Mouse (Mus musculus) small intestine, adult 2 months (tissue): ENCODE results near the gene Ttc28. TPM values are rescaled to one million over a fixed set of nuclear protein-coding genes. Genes with fewer than 3 reads are reported as not detected.

Experiments used
- H3K27ac ChIP-seq: fragments of 200-500 bp; 2 replicates; pipeline ENCODE4 v1.5.1; 2012; ENCODE audit warnings: low read depth, low read length, control low read depth, inconsistent platforms; ENCODE audit not compliant: insufficient read depth
- H3K27me3 ChIP-seq: fragments of 200-500 bp; 2 replicates; pipeline ENCODE4 v1.6.1; 2012; ENCODE audit warnings: mild to moderate bottlenecking, moderate library complexity, low read length, inconsistent platforms; ENCODE audit not compliant: control insufficient read depth, insufficient read depth
- H3K36me3 ChIP-seq: fragments of 200-500 bp; 2 replicates; pipeline ENCODE4 v1.6.1; 2012; ENCODE audit warnings: mild to moderate bottlenecking, low read length, control low read depth, inconsistent platforms; ENCODE audit not compliant: control insufficient read depth, insufficient read depth
- H3K4me1 ChIP-seq: fragments of 200-500 bp; 2 replicates; pipeline ENCODE4 v1.6.1; 2012; ENCODE audit warnings: low read length, inconsistent platforms, mixed read lengths; ENCODE audit not compliant: control insufficient read depth, insufficient read depth, insufficient read length
- H3K4me3 ChIP-seq: fragments of 200-500 bp; 2 replicates; pipeline ENCODE4 v1.5.1; 2012; ENCODE audit warnings: low read depth, mild to moderate bottlenecking, control low read depth, inconsistent platforms, low read length, moderate library complexity
- CTCF ChIP-seq: fragments of 200-500 bp; IDR thresholded peaks from 2 replicates; pipeline ENCODE4 v1.5.1; 2012; ENCODE audit warnings: low read depth, mild to moderate bottlenecking, control low read depth, inconsistent platforms, low read length, moderate library complexity, mixed read lengths; ENCODE audit not compliant: insufficient replicate concordance, insufficient read length; ENCODE audit errors: extremely low read depth
- POLR2A ChIP-seq: fragments of 200-500 bp; IDR thresholded peaks from 2 replicates; pipeline ENCODE4 v1.6.1; 2012; ENCODE audit warnings: low read depth, mild to moderate bottlenecking, control low read depth, inconsistent platforms, low read length, moderate library complexity
- WGBS: fragments of 180-500 bp; shearing (Covaris S2); methylation state at CpG from one replicate; pipeline ENCODE4 v1.1.7; 2018; 5-methylcytosine and 5-hydroxymethylcytosine counted together
- polyA plus RNA-seq: library from polyadenylated mRNA; depleted of rRNA; stranded (reverse); fragments of >200 nt; gene quantifications from 2 replicates; pipeline ENCODE4 v1.2.3, GENCODE M21; 2012

Ttc28 gene
- polyA plus RNA-seq, 1 experiment, result 3.2 TPM

DNA sequence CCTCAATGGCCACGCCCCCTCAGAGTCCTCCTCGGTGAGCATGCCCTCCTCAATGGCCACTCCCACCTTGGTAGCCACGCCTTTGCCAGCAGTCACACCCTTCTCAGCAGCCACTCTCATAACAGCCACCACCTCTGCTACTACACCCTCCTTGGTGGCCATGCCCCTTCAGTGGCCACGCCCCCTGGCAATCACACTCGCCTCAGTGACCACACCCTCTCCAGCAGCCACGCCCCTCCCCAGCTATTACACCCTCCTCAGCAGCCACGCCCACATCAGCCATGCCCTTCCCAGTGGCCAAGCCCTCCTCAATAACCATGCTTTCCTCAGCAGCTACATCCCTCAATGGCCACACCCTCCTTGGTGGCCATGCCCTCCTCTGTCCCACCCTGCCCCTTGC, 359.6 kb downstream of the Ttc28 start:
- no peak for TF ChIP-seq POLR2A
- TF ChIP-seq CTCF, result no peak
- H3K27me3 ChIP-seq, result no peaks in the 10 kb centered on the region
- H3K4me3 ChIP-seq, result no peak overlapping the region
- H3K27ac ChIP-seq, result no peak overlapping the region
- WGBS, result 37% methylated on average over 7 of the region's 7 CpGs
- H3K4me1 ChIP-seq, result no peaks in the 10 kb centered on the region; the same call in 1 of the 2 replicates
- H3K36me3 ChIP-seq, result no peaks in the 10 kb centered on the region

DNA sequence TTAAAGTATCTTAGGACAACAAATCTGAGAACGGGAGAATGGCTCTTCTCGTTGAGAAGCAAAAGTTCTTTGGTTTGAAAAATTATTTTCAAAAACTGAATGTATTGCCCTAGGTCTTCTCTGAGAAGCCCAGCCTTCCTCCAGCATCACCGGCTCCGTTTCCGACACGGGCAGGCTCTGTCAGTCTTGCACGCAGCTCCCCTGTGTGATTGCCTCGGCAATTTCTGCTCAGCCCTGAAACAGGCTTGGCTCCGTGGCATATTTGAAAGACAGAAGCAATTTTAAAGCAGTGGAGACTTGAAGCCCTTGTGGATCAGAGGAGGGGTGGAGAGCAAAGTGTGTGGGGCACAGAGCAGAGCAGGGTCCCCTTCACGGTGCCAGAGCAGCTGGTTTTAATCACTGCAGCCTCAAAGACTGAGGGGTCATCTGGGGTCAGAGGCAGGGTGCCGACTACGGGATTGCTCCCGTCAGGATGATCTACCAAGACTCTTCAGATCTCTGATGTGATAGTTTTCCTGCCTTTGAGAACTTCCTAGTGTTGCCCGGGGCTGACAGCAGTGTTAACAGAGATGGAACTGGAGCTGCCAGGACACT, 363.9 kb downstream of the Ttc28 start:
- no peaks in the 10 kb centered on the region for H3K36me3 ChIP-seq
- WGBS, result 61% methylated on average over 14 of the region's 14 CpGs
- no peaks in the 10 kb centered on the region; the same call in 1 of the 2 replicates for H3K4me1 ChIP-seq
- H3K4me3 ChIP-seq, result no peak overlapping the region
- TF ChIP-seq POLR2A (no peak), CTCF (no peak)
- no peaks in the 10 kb centered on the region for H3K27me3 ChIP-seq
- no peak overlapping the region for H3K27ac ChIP-seq

DNA sequence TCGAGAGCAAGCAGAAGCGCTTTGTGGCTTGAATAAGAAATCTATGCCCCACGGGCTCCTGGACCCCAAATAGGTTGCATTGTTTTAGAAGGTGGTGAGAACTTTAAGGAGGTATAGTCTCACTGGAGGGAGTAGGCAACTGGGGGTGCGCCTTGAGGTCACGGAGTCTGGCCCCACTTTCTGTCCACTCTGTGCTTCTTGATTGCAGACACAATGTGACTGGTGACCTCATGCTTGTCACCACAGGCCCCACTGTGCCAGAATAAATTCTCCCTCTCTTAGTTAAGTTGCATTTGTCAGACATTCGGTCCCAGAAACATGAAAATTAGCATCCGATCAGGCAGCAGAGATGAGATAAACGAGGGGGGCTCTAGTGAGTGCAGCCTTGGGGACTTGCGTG, 364.5 kb downstream of the Ttc28 start:
- H3K27ac ChIP-seq, result no peak overlapping the region
- 81% methylated on average over 9 of the region's 9 CpGs for WGBS
- no peaks in the 10 kb centered on the region for H3K36me3 ChIP-seq
- no peak overlapping the region for H3K4me3 ChIP-seq
- H3K4me1 ChIP-seq, result no peaks in the 10 kb centered on the region; the same call in 1 of the 2 replicates
- TF ChIP-seq CTCF (no peak), POLR2A (no peak)
- no peaks in the 10 kb centered on the region for H3K27me3 ChIP-seq

DNA sequence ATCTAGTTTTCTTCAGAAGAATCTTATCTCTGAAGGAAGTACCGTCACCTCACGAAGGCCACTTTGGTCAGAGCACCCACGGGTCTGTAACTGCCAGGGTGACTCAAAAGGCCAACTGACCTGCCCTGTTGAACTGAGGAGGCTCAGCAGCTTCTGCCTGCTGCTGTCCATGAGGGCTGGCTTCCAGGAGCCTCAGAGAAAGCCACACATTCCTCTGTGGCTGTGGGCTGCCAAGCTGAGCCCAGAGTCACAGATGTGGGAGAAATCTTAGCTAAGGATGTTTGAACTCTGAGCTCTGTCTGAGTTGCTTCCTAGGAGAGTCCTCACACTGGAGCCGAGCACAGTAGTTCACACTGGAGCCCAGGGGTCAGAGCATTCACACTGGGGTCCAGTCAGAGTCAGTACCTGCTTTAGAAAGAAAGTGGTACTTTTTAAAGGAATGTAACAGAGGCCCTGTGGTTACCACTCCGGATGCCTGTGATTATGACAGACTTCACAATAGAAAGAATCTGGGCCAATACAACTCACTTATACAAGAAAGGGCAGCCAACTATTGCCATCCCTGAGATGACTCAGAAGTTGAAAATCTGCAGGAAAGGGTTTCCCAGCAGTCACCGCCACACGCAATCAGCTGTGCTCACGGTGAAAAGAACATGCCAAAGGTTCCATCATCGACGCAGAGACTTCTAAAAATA, 368.1 kb downstream of the Ttc28 start:
- Histone ChIP-seq H3K4me3 (no peak overlapping the region), H3K27me3 (no peaks in the 10 kb centered on the region), H3K27ac (no peak overlapping the region; the same call in 1 of the 2 replicates), H3K36me3 (no peaks in the 10 kb centered on the region), H3K4me1 (no peaks in the 10 kb centered on the region)
- WGBS, result 68% methylated on average over 10 of the region's 10 CpGs
- TF ChIP-seq POLR2A, result no peak
- no peak for TF ChIP-seq CTCF

DNA sequence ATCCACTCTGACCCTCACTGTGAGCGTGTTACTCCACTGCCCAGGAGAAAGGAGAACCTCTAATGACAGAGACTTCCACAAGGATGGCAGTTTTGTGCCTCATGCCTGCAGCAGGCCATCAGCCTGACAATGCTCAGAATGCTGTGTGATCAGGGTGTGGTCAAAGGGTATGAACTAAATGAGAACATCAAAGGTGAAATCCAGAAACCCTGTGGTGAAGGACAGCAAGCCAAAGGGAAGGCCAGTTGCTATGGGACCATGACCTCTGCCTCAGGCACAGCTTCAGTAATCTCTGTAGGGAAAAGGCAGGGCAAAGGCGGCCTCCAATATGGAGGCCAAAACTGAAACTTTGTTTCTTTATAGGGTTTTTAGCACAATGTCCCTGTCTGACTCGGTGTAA, 372.5 kb downstream of the Ttc28 start:
- Histone ChIP-seq H3K27me3 (no peaks in the 10 kb centered on the region), H3K27ac (no peak overlapping the region), H3K4me1 (no peaks in the 10 kb centered on the region), H3K36me3 (no peaks in the 10 kb centered on the region), H3K4me3 (no peak overlapping the region)
- WGBS, result 83% methylated on average over 3 of the region's 3 CpGs
- no peak for TF ChIP-seq POLR2A
- no peak for TF ChIP-seq CTCF

DNA sequence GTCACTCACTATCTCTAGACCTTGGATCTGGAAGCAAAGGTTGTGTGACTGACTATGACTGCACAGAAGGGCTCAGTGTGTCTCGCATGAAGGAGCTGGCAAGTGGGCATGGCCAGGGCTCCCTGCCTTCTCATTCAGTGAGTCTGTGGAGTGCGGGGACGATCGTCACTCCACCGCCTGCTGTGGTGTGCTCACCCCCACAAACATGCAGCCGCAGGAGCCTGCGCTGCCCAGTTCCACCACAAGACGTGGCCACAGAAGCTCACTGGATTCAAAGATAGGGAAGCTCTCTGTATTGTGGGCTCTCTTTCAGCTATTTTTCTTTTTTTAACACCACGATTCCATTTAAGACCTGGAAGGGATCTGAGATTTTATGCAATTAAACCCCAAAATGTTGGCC, 374.8 kb downstream of the Ttc28 start:
- Histone ChIP-seq H3K27ac (no peak overlapping the region), H3K4me3 (no peak overlapping the region), H3K27me3 (no peaks in the 10 kb centered on the region), H3K36me3 (no peaks in the 10 kb centered on the region), H3K4me1 (no peaks in the 10 kb centered on the region)
- 69% methylated on average over 9 of the region's 9 CpGs for WGBS
- TF ChIP-seq POLR2A (no peak), CTCF (no peak)

DNA sequence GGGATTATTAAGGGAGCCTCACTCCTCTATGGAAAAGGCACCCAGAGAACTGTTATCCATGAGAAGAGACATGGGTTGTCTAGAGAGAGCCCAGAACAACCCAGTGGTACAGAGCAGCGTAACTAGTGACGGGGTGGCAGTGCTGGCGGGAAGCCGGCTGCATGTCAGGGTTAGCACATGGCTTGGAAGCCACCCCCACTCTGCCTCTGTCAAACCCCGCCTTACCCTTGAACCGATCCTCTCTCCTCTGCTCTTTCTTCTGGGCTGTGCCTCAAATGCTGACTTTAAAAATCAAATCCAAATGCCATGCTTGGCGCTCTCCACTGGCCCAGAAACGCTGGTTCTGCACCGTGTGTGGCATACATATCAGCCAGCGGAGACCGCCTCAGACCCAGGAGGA, 375.2 kb downstream of the Ttc28 start:
- no peaks in the 10 kb centered on the region for H3K27me3 ChIP-seq
- H3K4me1 ChIP-seq, result no peaks in the 10 kb centered on the region
- TF ChIP-seq CTCF, result no peak
- TF ChIP-seq POLR2A, result no peak
- H3K36me3 ChIP-seq, result no peaks in the 10 kb centered on the region
- no peak overlapping the region for H3K27ac ChIP-seq
- H3K4me3 ChIP-seq, result no peak overlapping the region
- WGBS, result 77% methylated on average over 11 of the region's 11 CpGs
